Mouse (Mus musculus): ENCODE data around the gene Dnajc10. TPM values are rescaled to one million over a fixed set of nuclear protein-coding genes. Genes with fewer than 3 reads are reported as not detected.

The Dnajc10 gene
- polyA plus RNA-seq, 1 experiment from 2014 or later, result 114 TPM

GRCm38 (mm10) chr2:80388341-80388740 lies 73.1 kb downstream of the Dnajc10 start:
- ATAC-seq (replicated peaks; ENCODE audit: insufficient number of reproducible peaks, low FRiP score, low TSS enrichment, low read depth) (no peak), DNase-seq (ENCODE audit: low spot score) (no peak)
- Histone ChIP-seq H3K27ac (replicated peaks; ENCODE audit: low read depth, low read length) (no peak overlapping the region; the same call in 1 of the 2 replicates), H3K4me1 (ENCODE audit: control insufficient read depth, insufficient read depth, low read length) (no peaks in the 10 kb centered on the region), H3K9ac (replicated peaks; ENCODE audit: low read length) (no peak overlapping the region), H3K4me2 (ENCODE audit: low read depth, low read length) (no peak overlapping the region), H3K27me3 (ENCODE audit: control insufficient read depth, insufficient read depth, low read length) (no peaks in the 10 kb centered on the region; the same call in 1 of the 2 replicates), H3K36me3 (replicated peaks; ENCODE audit: control insufficient read depth, insufficient read depth, low read depth, low read length) (no peaks in the 10 kb centered on the region), H3K9me3 (replicated peaks; ENCODE audit: control insufficient read depth, low read length) (no peaks in the 10 kb centered on the region), H3K4me3 (ENCODE audit: low read depth, low read length) (no peak overlapping the region)
- WGBS, result 75% methylated on average over 3 of the region's 3 CpGs

GRCm38 (mm10) chr2:80396057-80396456 lies 80.8 kb downstream of the Dnajc10 start:
- Histone ChIP-seq H3K4me2 (ENCODE audit: low read depth, low read length) (no peak overlapping the region), H3K9ac (replicated peaks; ENCODE audit: low read length) (no peak overlapping the region), H3K36me3 (replicated peaks; ENCODE audit: control insufficient read depth, insufficient read depth, low read depth, low read length) (no peaks in the 10 kb centered on the region), H3K27me3 (ENCODE audit: control insufficient read depth, insufficient read depth, low read length) (no peaks in the 10 kb centered on the region), H3K4me1 (ENCODE audit: control insufficient read depth, insufficient read depth, low read length) (no peaks in the 10 kb centered on the region), H3K4me3 (ENCODE audit: low read depth, low read length) (no peak overlapping the region), H3K27ac (replicated peaks; ENCODE audit: low read depth, low read length) (no peak overlapping the region), H3K9me3 (replicated peaks; ENCODE audit: control insufficient read depth, low read length) (no peaks in the 10 kb centered on the region)
- 54% methylated on average over 7 of the region's 7 CpGs for WGBS
- DNase-seq (ENCODE audit: low spot score) (no peak), ATAC-seq (replicated peaks; ENCODE audit: insufficient number of reproducible peaks, low FRiP score, low TSS enrichment, low read depth) (no peak)

GRCm38 (mm10) chr2:80396864-80397263 lies 81.6 kb downstream of the Dnajc10 start:
- H3K27ac ChIP-seq (replicated peaks; ENCODE audit: low read depth, low read length), result no peak overlapping the region
- DNase-seq (ENCODE audit: low spot score), result peak; percentile 82
- no peak overlapping the region for H3K9ac ChIP-seq (replicated peaks; ENCODE audit: low read length)
- 24% methylated on average over 3 of the region's 3 CpGs for WGBS
- H3K4me3 ChIP-seq (ENCODE audit: low read depth, low read length), result no peak overlapping the region
- no peaks in the 10 kb centered on the region for H3K9me3 ChIP-seq (replicated peaks; ENCODE audit: control insufficient read depth, low read length)
- no peaks in the 10 kb centered on the region for H3K36me3 ChIP-seq (replicated peaks; ENCODE audit: control insufficient read depth, insufficient read depth, low read depth, low read length)
- peak; percentile 50; the same call in 1 of the 2 replicates for ATAC-seq (replicated peaks; ENCODE audit: insufficient number of reproducible peaks, low FRiP score, low TSS enrichment, low read depth)
- H3K27me3 ChIP-seq (ENCODE audit: control insufficient read depth, insufficient read depth, low read length), result no peaks in the 10 kb centered on the region
- no peak overlapping the region for H3K4me2 ChIP-seq (ENCODE audit: low read depth, low read length)
- H3K4me1 ChIP-seq (ENCODE audit: control insufficient read depth, insufficient read depth, low read length), result no peaks in the 10 kb centered on the region

- H3K36me3 ChIP-seq (replicated peaks; ENCODE audit: control insufficient read depth, insufficient read depth, low read depth, low read length), result no peaks in the 10 kb centered on the region
- no peaks in the 10 kb centered on the region for H3K9me3 ChIP-seq (replicated peaks; ENCODE audit: control insufficient read depth, low read length)
- 12% methylated on average over 3 of the region's 3 CpGs for WGBS
- ATAC-seq (replicated peaks; ENCODE audit: insufficient number of reproducible peaks, low FRiP score, low TSS enrichment, low read depth) (peak; percentile 72), DNase-seq (ENCODE audit: low spot score) (peak; percentile 30)
- H3K4me2 ChIP-seq (ENCODE audit: low read depth, low read length), result no peak overlapping the region
- H3K4me1 ChIP-seq (ENCODE audit: control insufficient read depth, insufficient read depth, low read length), result no peaks in the 10 kb centered on the region
- H3K4me3 ChIP-seq (ENCODE audit: low read depth, low read length), result no peak overlapping the region
- H3K9ac ChIP-seq (replicated peaks; ENCODE audit: low read length), result no peak overlapping the region
- H3K27me3 ChIP-seq (ENCODE audit: control insufficient read depth, insufficient read depth, low read length), result no peaks in the 10 kb centered on the region
- H3K27ac ChIP-seq (replicated peaks; ENCODE audit: low read depth, low read length), result peak overlapping the region; percentile 35; the same call in 1 of the 2 replicates
These were observed 83.4 kb downstream of the Dnajc10 start for GRCm38 (mm10) chr2:80398595-80399099.

Other genes with a start within 250 kb of the Dnajc10 start
- gene Pde1a, start 186.0 kb upstream of the Dnajc10 start, polyA plus RNA-seq (2014; fragmentation: Nextera tagmentation; extraction: Ambion mirVana), result 3.3 and 4.4 TPM in 2 replicates
- gene Prdx6b, start 23.0 kb upstream of the Dnajc10 start, polyA plus RNA-seq (2014; fragmentation: Nextera tagmentation; extraction: Ambion mirVana), result not detected in 2 replicates
- 73.6 and 78.6 TPM in 2 replicates for gene Frzb, start 132.2 kb downstream of the Dnajc10 start, polyA plus RNA-seq (2014; fragmentation: Nextera tagmentation; extraction: Ambion mirVana)

All from embryonic facial prominence, embryonic 11.5 days (tissue).